Mouse (Mus musculus): ENCODE data around the gene Pde6c.

- no peak for TF ChIP-seq POLR2AphosphoS2 (IDR thresholded peaks at IDR 0.05; ENCODE audit: low read depth, low read length)
- no peak for TF ChIP-seq POLR2A (IDR thresholded peaks at IDR 0.05; ENCODE audit: low read depth, low read length)
- no peak for TF ChIP-seq ZC3H11A (IDR thresholded peaks at IDR 0.05; ENCODE audit: low read depth, low read length)
- no peak for TF ChIP-seq BHLHE40 (IDR thresholded peaks at IDR 0.05; ENCODE audit: low read depth, low read length)
- no peak for TF ChIP-seq EP300 (IDR thresholded peaks at IDR 0.05; ENCODE audit: low read length)
- no peak for TF ChIP-seq CTCF (conservative IDR thresholded peaks at IDR 0.05 in 1 of 2, IDR thresholded peaks at IDR 0.05 in 1 of 2; ENCODE audit: low read depth in 2 of 2, low read length in 2 of 2)
- TF ChIP-seq ZKSCAN1 (IDR thresholded peaks at IDR 0.05; ENCODE audit: borderline replicate concordance, low read depth, low read length): no peak
- TF ChIP-seq CHD1 (IDR thresholded peaks at IDR 0.05; ENCODE audit: low read depth, low read length): no peak
- no peak for TF ChIP-seq USF1 (IDR thresholded peaks at IDR 0.05; ENCODE audit: low read depth, low read length)
These were observed 21.5 kb upstream of the Pde6c start for GRCm38 (mm10) chr19:38111056-38111455.
